Mouse (Mus musculus): Measurements from ENCODE around the gene Ddx20.
A peak's percentile ranks its signal among the peaks of the same experiment; 100 is the strongest.

Gene Ddx20

GRCm38 (mm10) chr3:105687324-105688060 lies at the start of gene Ddx20:
Gene Ddx20, minus strand, starts transcription at chr3:105687574.
- peak; percentile 97 for DNase-seq (ENCODE audit: low read depth, low spot score)

GRCm38 (mm10) chr3:105737070-105737469 lies 49.7 kb upstream of the Ddx20 start:
- no peak for DNase-seq (ENCODE audit: low read depth, low spot score)

GRCm38 (mm10) chr3:105736148-105736547 lies 48.8 kb upstream of the Ddx20 start:
- no peak for DNase-seq (ENCODE audit: low read depth, low spot score)

- no peak for DNase-seq (ENCODE audit: low read depth, low spot score)
Observed at GRCm38 (mm10) chr3:105735285-105735684, 47.9 kb upstream of the Ddx20 start.

- DNase-seq (ENCODE audit: low read depth, low spot score), result no peak
Observed at GRCm38 (mm10) chr3:105733538-105733937, 46.2 kb upstream of the Ddx20 start.

GRCm38 (mm10) chr3:105732360-105732759 lies 45.0 kb upstream of the Ddx20 start:
- no peak for DNase-seq (ENCODE audit: low read depth, low spot score)

- no peak for DNase-seq (ENCODE audit: low read depth, low spot score)
Observed at GRCm38 (mm10) chr3:105726037-105726436, 38.7 kb upstream of the Ddx20 start.

- DNase-seq (ENCODE audit: low read depth, low spot score), result no peak
Observed at GRCm38 (mm10) chr3:105722510-105722909, 35.1 kb upstream of the Ddx20 start.

- no peak for DNase-seq (ENCODE audit: low read depth, low spot score)
Observed at GRCm38 (mm10) chr3:105721681-105722201, 34.4 kb upstream of the Ddx20 start.

- no peak for DNase-seq (ENCODE audit: low read depth, low spot score)
Observed at GRCm38 (mm10) chr3:105720514-105720913, 33.1 kb upstream of the Ddx20 start.

- DNase-seq (ENCODE audit: low read depth, low spot score), result no peak
Observed at GRCm38 (mm10) chr3:105719979-105720378, 32.6 kb upstream of the Ddx20 start.

GRCm38 (mm10) chr3:105718746-105719145 lies 31.4 kb upstream of the Ddx20 start:
- DNase-seq (ENCODE audit: low read depth, low spot score), result no peak

GRCm38 (mm10) chr3:105717856-105718555 lies 30.6 kb upstream of the Ddx20 start:
- DNase-seq (ENCODE audit: low read depth, low spot score), result no peak

GRCm38 (mm10) chr3:105716353-105717000 lies 29.1 kb upstream of the Ddx20 start:
- DNase-seq (ENCODE audit: low read depth, low spot score), result no peak

GRCm38 (mm10) chr3:105714820-105715167 lies 27.4 kb upstream of the Ddx20 start:
- no peak for DNase-seq (ENCODE audit: low read depth, low spot score)

GRCm38 (mm10) chr3:105714091-105714819 lies 26.9 kb upstream of the Ddx20 start:
- no peak for DNase-seq (ENCODE audit: low read depth, low spot score)

- no peak for DNase-seq (ENCODE audit: low read depth, low spot score)
Observed at GRCm38 (mm10) chr3:105712827-105713226, 25.5 kb upstream of the Ddx20 start.

- DNase-seq (ENCODE audit: low read depth, low spot score), result no peak
Observed at GRCm38 (mm10) chr3:105711741-105712140, 24.4 kb upstream of the Ddx20 start.

- no peak for DNase-seq (ENCODE audit: low read depth, low spot score)
Observed at GRCm38 (mm10) chr3:105710246-105710645, 22.9 kb upstream of the Ddx20 start.

GRCm38 (mm10) chr3:105707590-105707989 lies 20.2 kb upstream of the Ddx20 start:
- DNase-seq (ENCODE audit: low read depth, low spot score), result no peak

- no peak for DNase-seq (ENCODE audit: low read depth, low spot score)
Observed at GRCm38 (mm10) chr3:105706366-105707020, 19.1 kb upstream of the Ddx20 start.
